Mouse (Mus musculus) kidney, adult 18-20 months (tissue): Measurements from ENCODE around the gene Dusp2.

Experiments
- DNase-seq: peaks from one replicate; pipeline ENCODE4 v3.0.0; 2021

Gene Dusp2

GRCm38 (mm10) chr2:127369703-127370376 is 33.9 kb downstream of the Dusp2 start:
- peak; percentile 61 for DNase-seq

GRCm38 (mm10) chr2:127370561-127371483 is 34.9 kb downstream of the Dusp2 start:
- no peak for DNase-seq

- peak; percentile 73 for DNase-seq
Observed at GRCm38 (mm10) chr2:127371484-127371861, 35.5 kb downstream of the Dusp2 start.

- no peak for DNase-seq
Observed at GRCm38 (mm10) chr2:127372082-127372481, 36.1 kb downstream of the Dusp2 start.

GRCm38 (mm10) chr2:127374131-127374530 is 38.2 kb downstream of the Dusp2 start:
- no peak for DNase-seq

- no peak for DNase-seq
Observed at GRCm38 (mm10) chr2:127375087-127375486, 39.1 kb downstream of the Dusp2 start.

GRCm38 (mm10) chr2:127375759-127376341 is 39.9 kb downstream of the Dusp2 start:
- peak; percentile 47 for DNase-seq

- DNase-seq: peak; percentile 43
Observed at GRCm38 (mm10) chr2:127376423-127377051, 40.6 kb downstream of the Dusp2 start.

GRCm38 (mm10) chr2:127377942-127378610 is 42.1 kb downstream of the Dusp2 start:
- DNase-seq: no peak

- peak; percentile 76 for DNase-seq
Observed at GRCm38 (mm10) chr2:127378611-127378990, 42.6 kb downstream of the Dusp2 start.

GRCm38 (mm10) chr2:127379250-127379649 is 43.3 kb downstream of the Dusp2 start:
- peak; percentile 34 for DNase-seq

GRCm38 (mm10) chr2:127383881-127384280 is 47.9 kb downstream of the Dusp2 start:
- no peak for DNase-seq

GRCm38 (mm10) chr2:127387521-127387920 is 51.6 kb downstream of the Dusp2 start:
- DNase-seq: no peak
